Comparison of ENCODE assay signal across 28 mouse cellular contexts in the genomic region with DNA sequence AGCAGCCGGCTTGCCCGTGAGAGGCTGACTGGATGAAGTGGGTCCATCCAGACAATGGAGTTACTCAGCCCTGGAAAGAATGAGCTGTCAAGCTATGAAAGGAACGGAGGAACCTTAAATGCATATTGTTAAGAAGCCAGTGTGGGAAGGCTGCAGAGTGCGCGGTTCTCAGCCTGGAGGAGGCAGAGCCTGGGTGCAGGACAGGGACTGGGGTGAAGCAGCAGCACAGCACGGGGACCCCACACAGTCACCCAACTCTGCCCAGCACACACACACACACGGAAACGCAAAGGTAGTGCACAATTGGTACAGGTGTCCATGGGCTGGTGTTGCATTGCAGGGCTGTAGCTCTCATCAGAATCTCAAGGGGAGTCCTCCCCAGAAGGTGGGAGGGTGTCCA. TPM values are rescaled to one million over a fixed set of nuclear protein-coding genes. Genes with fewer than 3 reads are reported as not detected.
A peak's percentile ranks its signal among the peaks of the same experiment; 100 is the strongest.
DNase-seq lines count a peak whose midpoint lies in the region; ATAC-seq and TF ChIP-seq lines count a peak whose summit lies in the region.
"Had no signal": no experiment of that assay in that cellular context is flagged by ENCODE, and none has a peak within 500 bp of the region (broad histone marks: within the 10 kb centered on the region; RNA-seq: fewer than 3 reads in every experiment).

No protein-coding gene starts in this region.

- H3K4me3 ChIP-seq in forebrain, embryonic 12.5 days (replicated peaks), result no peak overlapping the region
- no peak overlapping the region for H3K4me3 ChIP-seq in forebrain, embryonic 14.5 days (ENCODE audit: low read depth, low read length)
- H3K4me3 ChIP-seq in midbrain, embryonic 11.5 days (ENCODE audit: low read depth, low read length), result no peak overlapping the region
- no peak overlapping the region for H3K4me3 ChIP-seq in midbrain, postnatal 0 days (ENCODE audit: low read depth, low read length)
- no peak overlapping the region for H3K4me3 ChIP-seq in forebrain, embryonic 13.5 days
- no peak overlapping the region for H3K4me3 ChIP-seq in midbrain, embryonic 15.5 days
- H3K4me3 ChIP-seq: heart, embryonic 15.5 days; intestine, embryonic 15.5 days; neural tube, embryonic 15.5 days had no signal

- H3K27ac ChIP-seq in forebrain, embryonic 12.5 days, result peak overlapping the region; percentile 50; the same call in 1 of the 2 replicates
- H3K27ac ChIP-seq in forebrain, embryonic 14.5 days (ENCODE audit: low read depth, low read length), result no peak overlapping the region
- 0 out of 2 replicates have a peak overlapping the region, but pooled peaks have one; percentile 5 for H3K27ac ChIP-seq in midbrain, embryonic 11.5 days (ENCODE audit: low read depth, low read length)
- no peak overlapping the region for H3K27ac ChIP-seq in midbrain, postnatal 0 days (ENCODE audit: low read depth, low read length)
- H3K27ac ChIP-seq in forebrain, embryonic 13.5 days, result no peak overlapping the region
- no peak overlapping the region for H3K27ac ChIP-seq in midbrain, embryonic 15.5 days
- H3K27ac ChIP-seq: heart, embryonic 15.5 days; intestine, embryonic 15.5 days; neural tube, embryonic 15.5 days had no signal

- H3K36me3 ChIP-seq in forebrain, embryonic 12.5 days (replicated peaks), result peaks cover 34% of the 10 kb centered on the region
- H3K36me3 ChIP-seq in forebrain, embryonic 14.5 days (ENCODE audit: control insufficient read depth, insufficient read depth, low read length), result peaks cover 43% of the 10 kb centered on the region; the same call in 1 of the 2 replicates
- no peaks in the 10 kb centered on the region; the same call in 1 of the 2 replicates for H3K36me3 ChIP-seq in midbrain, embryonic 11.5 days (ENCODE audit: control insufficient read depth, insufficient read depth, low read length)
- peaks cover 18% of the 10 kb centered on the region for H3K36me3 ChIP-seq in midbrain, postnatal 0 days (ENCODE audit: insufficient read depth, low read length)
- peaks cover 53% of the 10 kb centered on the region for H3K36me3 ChIP-seq in forebrain, embryonic 13.5 days (ENCODE audit: poor library complexity, severe bottlenecking)
- 0 out of 2 replicates have a peak, but pooled peaks cover 6% of the 10 kb centered on the region for H3K36me3 ChIP-seq in midbrain, embryonic 15.5 days (replicated peaks)

- no peaks in the 10 kb centered on the region for H3K27me3 ChIP-seq in forebrain, embryonic 12.5 days
- no peaks in the 10 kb centered on the region for H3K27me3 ChIP-seq in forebrain, embryonic 14.5 days (replicated peaks; ENCODE audit: control insufficient read depth, insufficient read depth, low read length)
- no peaks in the 10 kb centered on the region for H3K27me3 ChIP-seq in midbrain, embryonic 11.5 days (ENCODE audit: control insufficient read depth, insufficient read depth, low read length)
- no peaks in the 10 kb centered on the region for H3K27me3 ChIP-seq in midbrain, postnatal 0 days (ENCODE audit: insufficient read depth, low read length)
- no peaks in the 10 kb centered on the region for H3K27me3 ChIP-seq in forebrain, embryonic 13.5 days
- H3K27me3 ChIP-seq in midbrain, embryonic 15.5 days (replicated peaks), result no peaks in the 10 kb centered on the region
- H3K27me3 ChIP-seq: CH12.LX; heart, embryonic 15.5 days; intestine, embryonic 15.5 days; neural tube, embryonic 15.5 days had no signal

- WGBS in forebrain, embryonic 12.5 days, result 38% methylated on average over 8 of the region's 8 CpGs
- 28% methylated on average over 8 of the region's 8 CpGs for WGBS in forebrain, embryonic 14.5 days
- WGBS in midbrain, embryonic 11.5 days, result 41% methylated on average over 8 of the region's 8 CpGs
- WGBS in midbrain, postnatal 0 days, result 27% methylated on average over 8 of the region's 8 CpGs
- 37% methylated on average over 8 of the region's 8 CpGs for WGBS in forebrain, embryonic 13.5 days
- 31% methylated on average over 8 of the region's 8 CpGs for WGBS in midbrain, embryonic 15.5 days

- no peak for TF ChIP-seq CTCF in midbrain, postnatal 0 days (IDR thresholded peaks at IDR 0.05)

- no peak overlapping the region for H3K9ac ChIP-seq in forebrain, embryonic 12.5 days
- H3K9ac ChIP-seq in forebrain, embryonic 14.5 days (ENCODE audit: low read length), result no peak overlapping the region
- H3K9ac ChIP-seq in midbrain, embryonic 11.5 days (ENCODE audit: low read length), result peak overlapping the region; percentile 18; the same call in 1 of the 2 replicates
- H3K9ac ChIP-seq in midbrain, postnatal 0 days (replicated peaks; ENCODE audit: low read length, poor library complexity, severe bottlenecking), result no peak overlapping the region
- H3K9ac ChIP-seq in forebrain, embryonic 13.5 days, result peak overlapping the region; percentile 47
- no peak overlapping the region for H3K9ac ChIP-seq in midbrain, embryonic 15.5 days
- H3K9ac ChIP-seq: heart, embryonic 15.5 days; intestine, embryonic 15.5 days; liver, postnatal 0 days; neural tube, embryonic 15.5 days had no signal

- no peak overlapping the region for H3K4me2 ChIP-seq in forebrain, embryonic 12.5 days
- no peak overlapping the region for H3K4me2 ChIP-seq in forebrain, embryonic 14.5 days (ENCODE audit: low read length)
- H3K4me2 ChIP-seq in midbrain, embryonic 11.5 days, result no peak overlapping the region
- no peak overlapping the region for H3K4me2 ChIP-seq in midbrain, postnatal 0 days (ENCODE audit: low read depth, low read length, poor library complexity, severe bottlenecking)
- no peak overlapping the region for H3K4me2 ChIP-seq in forebrain, embryonic 13.5 days
- H3K4me2 ChIP-seq in midbrain, embryonic 15.5 days, result no peak overlapping the region
- H3K4me2 ChIP-seq: heart, embryonic 15.5 days; intestine, embryonic 15.5 days; neural tube, embryonic 15.5 days had no signal

- no peaks in the 10 kb centered on the region for H3K9me3 ChIP-seq in forebrain, embryonic 12.5 days
- no peaks in the 10 kb centered on the region for H3K9me3 ChIP-seq in forebrain, embryonic 14.5 days (replicated peaks; ENCODE audit: control insufficient read depth, low read length)
- no peaks in the 10 kb centered on the region for H3K9me3 ChIP-seq in midbrain, embryonic 11.5 days (ENCODE audit: control insufficient read depth, low read length)
- no peaks in the 10 kb centered on the region for H3K9me3 ChIP-seq in midbrain, postnatal 0 days (ENCODE audit: low read length)
- no peaks in the 10 kb centered on the region for H3K9me3 ChIP-seq in forebrain, embryonic 13.5 days (replicated peaks)
- H3K9me3 ChIP-seq in midbrain, embryonic 15.5 days, result no peaks in the 10 kb centered on the region
- H3K9me3 ChIP-seq: heart, embryonic 15.5 days; intestine, embryonic 15.5 days; neural tube, embryonic 15.5 days had no signal

- no peak for DNase-seq in forebrain, embryonic 14.5 days (ENCODE audit: low spot score)
- DNase-seq in midbrain, embryonic 11.5 days (ENCODE audit: low spot score, missing footprints), result peak; percentile 85
- no peak for DNase-seq in midbrain, postnatal 0 days (ENCODE audit: low spot score)
- DNase-seq in layer of hippocampus, adult 9-11 months, result no peak
- DNase-seq in right cerebral cortex, postnatal 36 days (ENCODE audit: low spot score in 2 of 2), result no peak
- DNase-seq: adrenal gland, postnatal 25 days; cerebellum, adult 2 months; heart, postnatal 4 days; kidney, adult 9 months; kidney, postnatal 25 days; left cerebral cortex, postnatal 4 days; liver; liver, postnatal 0 days; lung, postnatal 10 days; retina, postnatal 1 day; right cerebral cortex, postnatal 4 days; thymus, postnatal 14 days had no signal

- 0 out of 2 replicates have a peak, but pooled peaks have one; percentile 10 for ATAC-seq in forebrain, embryonic 12.5 days (ENCODE audit: low FRiP score)
- no peak for ATAC-seq in forebrain, embryonic 14.5 days
- ATAC-seq in midbrain, embryonic 11.5 days (ENCODE audit: low FRiP score), result peak; percentile 46
- no peak for ATAC-seq in midbrain, postnatal 0 days (ENCODE audit: low FRiP score)
- no peak for ATAC-seq in forebrain, embryonic 13.5 days
- 0 out of 2 replicates have a peak, but pooled peaks have one; percentile 22 for ATAC-seq in midbrain, embryonic 15.5 days (replicated peaks)
- ATAC-seq: intestine, embryonic 15.5 days; liver, postnatal 0 days had no signal

- peaks cover 24% of the 10 kb centered on the region for H3K4me1 ChIP-seq in forebrain, embryonic 12.5 days
- no peaks in the 10 kb centered on the region for H3K4me1 ChIP-seq in forebrain, embryonic 14.5 days (ENCODE audit: control insufficient read depth, insufficient read depth, low read length)
- peaks cover 16% of the 10 kb centered on the region for H3K4me1 ChIP-seq in midbrain, embryonic 11.5 days (ENCODE audit: control insufficient read depth, insufficient read depth, low read length)
- H3K4me1 ChIP-seq in midbrain, postnatal 0 days (ENCODE audit: insufficient read depth, low read length), result no peaks in the 10 kb centered on the region
- peaks cover 10% of the 10 kb centered on the region for H3K4me1 ChIP-seq in forebrain, embryonic 13.5 days
- 0 out of 2 replicates have a peak, but pooled peaks cover 5% of the 10 kb centered on the region for H3K4me1 ChIP-seq in midbrain, embryonic 15.5 days

RNA-seq across cellular contexts. Expression of gene Smg9, which starts 20.2 kb away (rescaled TPM):
- 25.6 and 29.1 TPM in 2 replicates for polyA plus RNA-seq in forebrain, embryonic 12.5 days (2016; fragmentation: Nextera tagmentation; extraction: Ambion mirVana)
- polyA plus RNA-seq in forebrain, embryonic 14.5 days (2014; fragmentation: Nextera tagmentation; extraction: Ambion mirVana), result 23.4 and 26.1 TPM in 2 replicates
- polyA plus RNA-seq in midbrain, embryonic 11.5 days (2014; fragmentation: Nextera tagmentation; extraction: Ambion mirVana), result 18.7 and 20.9 TPM in 2 replicates
- 34.2 and 50.0 TPM in 2 replicates for total RNA-seq in midbrain, postnatal 0 days (2014; rRNA removed)
- 28.7 and 30.1 TPM in 2 replicates for polyA plus RNA-seq in midbrain, postnatal 0 days (2015; fragmentation: Nextera tagmentation; extraction: Ambion mirVana)
- polyA plus RNA-seq in forebrain, embryonic 13.5 days (2015; fragmentation: Nextera tagmentation; extraction: Ambion mirVana), result 25.7 and 30.4 TPM in 2 replicates
- polyA plus RNA-seq in midbrain, embryonic 15.5 days (2015; fragmentation: Nextera tagmentation; extraction: Ambion mirVana), result 38.4 and 40.3 TPM in 2 replicates

RNA-seq across cellular contexts. Expression of gene Irgc1, which starts 32.5 kb away (rescaled TPM):
- not detected in 2 replicates for polyA plus RNA-seq in forebrain, embryonic 12.5 days (2016; fragmentation: Nextera tagmentation; extraction: Ambion mirVana)
- polyA plus RNA-seq in forebrain, embryonic 14.5 days (2014; fragmentation: Nextera tagmentation; extraction: Ambion mirVana), result not detected in 2 replicates
- polyA plus RNA-seq in midbrain, embryonic 11.5 days (2014; fragmentation: Nextera tagmentation; extraction: Ambion mirVana), result not detected in 2 replicates
- not detected in 2 replicates for total RNA-seq in midbrain, postnatal 0 days (2014; rRNA removed)
- not detected in 2 replicates for polyA plus RNA-seq in midbrain, postnatal 0 days (2015; fragmentation: Nextera tagmentation; extraction: Ambion mirVana)
- polyA plus RNA-seq in forebrain, embryonic 13.5 days (2015; fragmentation: Nextera tagmentation; extraction: Ambion mirVana), result 0.15 TPM in 1 of 2 replicates, not detected in the other
- not detected in 2 replicates for polyA plus RNA-seq in midbrain, embryonic 15.5 days (2015; fragmentation: Nextera tagmentation; extraction: Ambion mirVana)
- total RNA-seq: adrenal gland, postnatal 25 days; CH12.LX; gastrocnemius, adult 18-20 months; granulocyte monocyte progenitor cell, adult 5-6 weeks; heart, postnatal 4 days; layer of hippocampus, adult 8-10 months; left cerebral cortex, postnatal 4 days; MEL had no signal
- polyA plus RNA-seq: cerebellum, adult 2 months; heart, embryonic 15.5 days; intestine, embryonic 15.5 days; neural tube, embryonic 15.5 days had no signal

RNA-seq across cellular contexts. Expression of gene Plaur, which starts 42.7 kb away (rescaled TPM):
- polyA plus RNA-seq in forebrain, embryonic 12.5 days (2016; fragmentation: Nextera tagmentation; extraction: Ambion mirVana), result 1.0 and 1.2 TPM in 2 replicates
- polyA plus RNA-seq in forebrain, embryonic 14.5 days (2014; fragmentation: Nextera tagmentation; extraction: Ambion mirVana), result 1.4 and 2.0 TPM in 2 replicates
- 0.86 and 1.4 TPM in 2 replicates for polyA plus RNA-seq in midbrain, embryonic 11.5 days (2014; fragmentation: Nextera tagmentation; extraction: Ambion mirVana)
- total RNA-seq in midbrain, postnatal 0 days (2014; rRNA removed), result 1.4 and 3.7 TPM in 2 replicates
- 0.93 and 1.1 TPM in 2 replicates for polyA plus RNA-seq in midbrain, postnatal 0 days (2015; fragmentation: Nextera tagmentation; extraction: Ambion mirVana)
- 1.3 TPM in 2 replicates for polyA plus RNA-seq in forebrain, embryonic 13.5 days (2015; fragmentation: Nextera tagmentation; extraction: Ambion mirVana)
- 1.6 and 1.9 TPM in 2 replicates for polyA plus RNA-seq in midbrain, embryonic 15.5 days (2015; fragmentation: Nextera tagmentation; extraction: Ambion mirVana)

RNA-seq across cellular contexts. Expression of gene Kcnn4, which starts 49.5 kb away (rescaled TPM):
- polyA plus RNA-seq in forebrain, embryonic 12.5 days (2016; fragmentation: Nextera tagmentation; extraction: Ambion mirVana), result 1.1 and 1.4 TPM in 2 replicates
- polyA plus RNA-seq in forebrain, embryonic 14.5 days (2014; fragmentation: Nextera tagmentation; extraction: Ambion mirVana), result 0.09 and 0.53 TPM in 2 replicates
- polyA plus RNA-seq in midbrain, embryonic 11.5 days (2014; fragmentation: Nextera tagmentation; extraction: Ambion mirVana), result 2.8 and 3.4 TPM in 2 replicates
- 0.27 and 2.5 TPM in 2 replicates for total RNA-seq in midbrain, postnatal 0 days (2014; rRNA removed)
- 0.81 and 1.1 TPM in 2 replicates for polyA plus RNA-seq in midbrain, postnatal 0 days (2015; fragmentation: Nextera tagmentation; extraction: Ambion mirVana)
- 0.40 and 0.44 TPM in 2 replicates for polyA plus RNA-seq in forebrain, embryonic 13.5 days (2015; fragmentation: Nextera tagmentation; extraction: Ambion mirVana)
- 0.92 and 1.1 TPM in 2 replicates for polyA plus RNA-seq in midbrain, embryonic 15.5 days (2015; fragmentation: Nextera tagmentation; extraction: Ambion mirVana)

Comparison
In these comparisons a context has a peak if more than half of its experiments do, and no peak if none do; other contexts are left out.
1. ATAC-seq: peak in forebrain, embryonic 12.5 days (single experiment), midbrain, embryonic 11.5 days (single experiment) and midbrain, embryonic 15.5 days (single experiment); none in forebrain, embryonic 14.5 days (single experiment), midbrain, postnatal 0 days (single experiment) and forebrain, embryonic 13.5 days (single experiment).
2. H3K27ac ChIP-seq: peak in forebrain, embryonic 12.5 days (single experiment) and midbrain, embryonic 11.5 days (single experiment); none in forebrain, embryonic 14.5 days (single experiment), midbrain, postnatal 0 days (single experiment), forebrain, embryonic 13.5 days (single experiment) and midbrain, embryonic 15.5 days (single experiment).
3. H3K9ac ChIP-seq: peak in midbrain, embryonic 11.5 days (single experiment) and forebrain, embryonic 13.5 days (single experiment); none in forebrain, embryonic 12.5 days (single experiment), forebrain, embryonic 14.5 days (single experiment), midbrain, postnatal 0 days (single experiment) and midbrain, embryonic 15.5 days (single experiment).